Mouse (Mus musculus): Measurements from ENCODE around the gene Eda.

The Eda gene

GRCm38 (mm10) chrX:99975250-99975984 lies at the start of gene Eda:
Gene Eda (plus strand): TSS chrX:99975606.
- peak; percentile 81 for DNase-seq (ENCODE audit: low read depth, low spot score)

DNA sequence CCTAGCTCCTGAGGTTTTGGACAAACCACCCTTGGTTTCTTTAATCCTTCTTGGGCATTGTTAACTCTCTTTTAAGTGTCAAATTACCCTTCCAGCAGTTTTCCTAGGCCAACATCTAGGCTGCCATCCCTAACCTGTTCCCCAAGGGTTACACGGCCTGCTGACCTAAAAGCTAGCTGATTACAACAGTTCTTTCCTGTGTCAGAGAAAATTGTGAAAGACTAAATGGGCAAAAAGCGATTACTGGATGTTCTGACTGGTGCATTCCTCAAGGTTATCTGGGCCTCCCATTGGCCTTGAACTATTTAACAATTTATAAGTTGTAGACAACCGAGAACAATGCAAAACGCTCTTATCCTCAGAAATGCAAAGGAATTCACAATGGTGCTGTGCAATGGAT lies 14.4 kb upstream of the Eda start:
- DNase-seq (ENCODE audit: low read depth, low spot score) = no peak

- DNase-seq (ENCODE audit: low read depth, low spot score) = no peak
Observed at GRCm38 (mm10) chrX:99970111-99970510, 5.3 kb upstream of the Eda start.

GRCm38 (mm10) chrX:99974381-99974780 lies 1.0 kb upstream of the Eda start:
- no peak for DNase-seq (ENCODE audit: low read depth, low spot score)

- DNase-seq (ENCODE audit: low read depth, low spot score) = no peak
Observed at GRCm38 (mm10) chrX:99974803-99975202, 603 bp upstream of the Eda start.

GRCm38 (mm10) chrX:99975985-99976924 lies 849 bp downstream of the Eda start:
- DNase-seq (ENCODE audit: low read depth, low spot score) = no peak

DNA sequence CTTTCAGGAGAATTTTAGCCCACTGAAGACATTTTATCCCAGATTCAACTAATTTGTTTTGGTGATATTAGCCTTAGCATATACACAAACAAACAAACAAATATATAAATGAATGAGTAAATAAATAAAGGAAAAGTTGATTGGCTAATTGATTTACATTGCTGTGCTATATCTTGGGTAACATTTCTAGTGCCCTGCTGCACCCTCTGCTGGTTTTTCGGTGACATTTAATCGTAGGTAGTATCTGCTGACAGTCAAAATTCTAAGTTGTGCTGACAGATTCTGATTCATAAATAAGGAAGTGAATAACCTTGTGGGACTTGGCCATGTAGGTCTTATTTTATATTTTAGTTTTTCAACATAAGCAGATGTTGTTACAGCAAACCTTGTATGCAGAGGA lies 2.9 kb downstream of the Eda start:
- no peak for DNase-seq (ENCODE audit: low read depth, low spot score)

DNA sequence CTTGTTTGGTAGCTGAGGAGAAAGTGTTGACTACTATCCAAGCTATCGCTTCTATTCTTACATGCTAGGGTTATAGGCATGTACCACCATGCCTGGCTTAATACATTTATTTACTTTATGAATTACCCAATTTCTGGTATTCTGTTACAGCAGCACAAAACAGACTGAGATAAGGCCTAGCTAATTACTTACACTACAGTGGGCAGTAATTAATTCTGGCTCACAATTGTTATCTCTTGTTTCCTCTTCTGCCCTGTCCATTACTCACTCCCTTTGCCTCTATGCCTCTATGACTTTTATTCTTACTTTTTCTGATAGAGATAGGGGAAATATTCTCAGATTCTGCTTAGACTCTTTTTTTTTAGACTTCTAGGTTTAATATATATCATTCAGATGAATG lies 18.0 kb downstream of the Eda start:
- DNase-seq (ENCODE audit: low read depth, low spot score) = no peak

DNA sequence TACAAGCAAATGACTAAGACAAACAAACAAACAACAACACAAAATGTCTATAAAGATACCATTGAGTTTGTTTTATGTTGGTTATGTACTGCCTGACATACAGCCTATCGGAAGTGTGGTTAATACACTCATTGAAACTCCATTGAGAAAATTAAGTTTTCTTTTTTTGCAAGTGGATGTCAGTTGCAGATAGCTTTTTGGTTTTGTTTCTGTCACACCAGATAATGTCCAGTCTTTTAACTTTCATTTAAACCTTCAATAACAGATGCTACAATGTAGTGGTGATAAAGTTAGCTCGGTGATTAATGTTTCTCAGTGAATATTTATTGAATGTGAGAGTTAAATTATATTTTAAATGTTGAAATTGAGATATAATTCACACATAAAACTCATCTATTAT lies 23.9 kb downstream of the Eda start:
- DNase-seq (ENCODE audit: low read depth, low spot score) = no peak

GRCm38 (mm10) chrX:100118362-100118761 lies 143.0 kb downstream of the Eda start:
- no peak for DNase-seq (ENCODE audit: low read depth, low spot score)

GRCm38 (mm10) chrX:100195286-100195685 lies 219.9 kb downstream of the Eda start:
- peak; percentile 37 for DNase-seq (ENCODE audit: low read depth, low spot score)

- DNase-seq (ENCODE audit: low read depth, low spot score) = no peak
Observed at GRCm38 (mm10) chrX:100313652-100314051, 338.2 kb downstream of the Eda start.

GRCm38 (mm10) chrX:100314172-100314902 lies 338.9 kb downstream of the Eda start:
- DNase-seq (ENCODE audit: low read depth, low spot score) = no peak

GRCm38 (mm10) chrX:100340687-100341086 lies 365.3 kb downstream of the Eda start:
- no peak for DNase-seq (ENCODE audit: low read depth, low spot score)

- DNase-seq (ENCODE audit: low read depth, low spot score) = no peak
Observed at GRCm38 (mm10) chrX:100344433-100344832, 369.0 kb downstream of the Eda start.

- DNase-seq (ENCODE audit: low read depth, low spot score) = no peak
Observed at GRCm38 (mm10) chrX:100356974-100357373, 381.6 kb downstream of the Eda start.

GRCm38 (mm10) chrX:100389887-100390286 lies 414.5 kb downstream of the Eda start:
- DNase-seq (ENCODE audit: low read depth, low spot score) = no peak

DNA sequence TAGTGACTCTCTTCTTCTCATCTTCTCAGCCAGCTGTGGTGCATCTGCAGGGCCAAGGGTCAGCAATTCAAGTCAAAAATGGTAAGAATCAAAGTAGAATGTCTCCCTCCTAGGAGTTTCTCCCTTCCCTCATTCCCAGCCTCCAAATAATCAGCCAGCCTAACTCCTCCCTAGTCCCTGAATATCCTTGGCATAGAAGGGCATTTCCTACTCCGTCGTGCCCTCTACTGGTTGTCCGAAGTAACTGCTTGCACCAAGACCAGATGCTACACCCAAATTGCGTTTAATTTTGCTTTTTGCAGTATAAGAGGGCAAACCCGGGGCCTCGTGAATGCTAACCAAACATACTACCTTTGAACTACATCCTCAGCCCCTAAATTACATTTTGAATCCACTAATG lies 416.9 kb downstream of the Eda start:
- DNase-seq (ENCODE audit: low read depth, low spot score) = peak; percentile 46

DNA sequence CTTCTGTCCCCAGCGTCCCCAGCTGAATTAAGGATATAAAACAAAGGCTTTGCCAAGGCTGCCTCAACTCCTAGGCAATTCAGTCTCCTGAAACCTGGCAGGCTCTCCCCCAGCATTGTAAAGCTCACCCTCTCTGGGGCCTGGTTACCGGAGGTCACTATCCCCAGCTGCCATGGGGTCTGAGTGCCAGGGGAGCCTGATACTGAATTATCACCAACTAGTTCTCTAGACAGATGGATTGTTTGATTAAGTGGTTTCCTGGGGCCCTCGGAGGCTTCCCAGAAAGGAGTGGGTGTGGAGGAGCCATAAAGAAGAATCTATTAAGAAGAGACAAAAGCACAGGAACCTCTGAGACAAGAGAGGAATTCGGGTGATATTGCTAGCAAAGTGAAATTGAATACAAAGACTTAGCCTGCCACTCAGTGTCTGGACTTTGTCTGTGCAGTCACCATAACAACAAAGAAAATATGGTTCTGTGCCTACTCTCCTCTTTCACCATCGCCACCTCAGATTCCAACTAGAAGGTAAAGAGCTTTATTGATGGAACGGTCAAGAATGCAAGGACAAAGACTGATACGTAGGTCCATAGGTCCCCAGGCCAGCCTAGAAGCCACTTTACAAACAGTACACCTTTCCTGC lies 418.9 kb downstream of the Eda start:
- DNase-seq (ENCODE audit: low read depth, low spot score) = no peak

DNA sequence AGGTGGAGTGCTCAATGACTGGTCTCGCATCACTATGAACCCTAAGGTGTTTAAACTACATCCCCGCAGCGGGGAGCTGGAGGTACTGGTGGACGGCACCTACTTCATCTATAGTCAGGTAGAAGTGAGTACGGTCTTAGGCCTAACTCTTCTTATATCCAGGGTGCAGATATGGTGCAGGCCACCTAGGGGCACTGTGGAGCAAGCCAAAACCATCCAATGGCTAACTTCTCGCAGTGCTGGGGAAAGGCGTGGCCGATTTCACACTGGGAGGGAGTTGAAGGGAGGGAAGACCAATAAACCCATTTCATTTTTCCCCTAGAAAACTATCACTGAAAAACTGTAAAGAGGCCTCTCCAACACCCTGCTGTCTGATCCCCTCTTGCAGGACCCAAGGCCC lies 419.6 kb downstream of the Eda start:
- no peak for DNase-seq (ENCODE audit: low read depth, low spot score)

GRCm38 (mm10) chrX:100400900-100401299 lies 425.5 kb downstream of the Eda start:
- DNase-seq (ENCODE audit: low read depth, low spot score) = no peak

- no peak for DNase-seq (ENCODE audit: low read depth, low spot score)
Observed at GRCm38 (mm10) chrX:100401657-100402056, 426.3 kb downstream of the Eda start.

Measured in forelimb bud, embryonic 11.5 days (tissue).